Mouse (Mus musculus): Measurements from ENCODE around the gene Olfr574. TPM values are rescaled to one million over a fixed set of nuclear protein-coding genes. Genes with fewer than 3 reads are reported as not detected.

The Olfr574 gene
- total RNA-seq, 2 experiments from 2014 or later, result not detected

GRCm38 (mm10) chr7:102974399-102974798 is 26.1 kb downstream of the Olfr574 start:
- Histone ChIP-seq H3K4me3 (no peak overlapping the region), H3K27ac (no peak overlapping the region)
- TF ChIP-seq CTCF (conservative IDR thresholded peaks at IDR 0.05), result no peak
- no peak for DNase-seq (ENCODE audit: low spot score in 2 of 2)

GRCm38 (mm10) chr7:102975843-102976242 is 27.6 kb downstream of the Olfr574 start, which contains the start of gene Olfr577:
Gene Olfr577, minus strand, starts transcription at chr7:102975943.
- DNase-seq (ENCODE audit: low spot score in 2 of 2), result no peak
- Histone ChIP-seq H3K4me3 (no peak within 1 kb of the TSS), H3K27ac (no peak within 1 kb of the TSS)
- no peak for TF ChIP-seq CTCF (conservative IDR thresholded peaks at IDR 0.05)

GRCm38 (mm10) chr7:102989224-102989623 is 41.0 kb downstream of the Olfr574 start, which contains the start of gene Olfr578:
Gene Olfr578, minus strand, starts transcription at chr7:102989324.
- Histone ChIP-seq H3K27ac (no peak within 1 kb of the TSS), H3K4me3 (no peak within 1 kb of the TSS)
- DNase-seq (ENCODE audit: low spot score in 2 of 2), result no peak
- no peak for TF ChIP-seq CTCF (conservative IDR thresholded peaks at IDR 0.05)

Other genes starting within 250 kb of the Olfr574 start
- gene Olfr558, start 246.3 kb upstream of the Olfr574 start, total RNA-seq (2021), result under 1 TPM; 0.15 to 0.46 TPM
- gene Olfr33, start 229.4 kb upstream of the Olfr574 start, total RNA-seq (2021), result not detected
- gene Olfr559, start 221.0 kb upstream of the Olfr574 start, total RNA-seq (2021), result not detected
- gene Olfr560, start 189.1 kb upstream of the Olfr574 start, total RNA-seq (2021), result not detected
- gene Olfr78, start 189.0 kb upstream of the Olfr574 start, total RNA-seq (2021), result under 1 TPM; 0.25 to 0.36 TPM
- not detected for gene Olfr561, start 177.2 kb upstream of the Olfr574 start, total RNA-seq (2021)
- gene Olfr564, start 145.0 kb upstream of the Olfr574 start, total RNA-seq (2021), result not detected
- gene Olfr566, start 89.7 kb upstream of the Olfr574 start, total RNA-seq (2021), result not detected
- gene Olfr568, start 71.3 kb upstream of the Olfr574 start, total RNA-seq (2021), result not detected
- gene Olfr569, start 57.6 kb upstream of the Olfr574 start, total RNA-seq (2021), result not detected
- not detected for gene Olfr570, start 53.9 kb upstream of the Olfr574 start, total RNA-seq (2021)
- not detected for gene Olfr571, start 30.9 kb upstream of the Olfr574 start, total RNA-seq (2021)
- gene Olfr572, start 24.1 kb upstream of the Olfr574 start, total RNA-seq (2021), result not detected
- gene Olfr573-ps1, start 5.9 kb upstream of the Olfr574 start, total RNA-seq (2021), result not detected
- gene Olfr575, start 10.3 kb downstream of the Olfr574 start, total RNA-seq (2021), result not detected
- not detected for gene Olfr576, start 14.2 kb downstream of the Olfr574 start, total RNA-seq (2021)
- not detected for gene Olfr577, start 27.5 kb downstream of the Olfr574 start, total RNA-seq (2021)
- not detected for gene Olfr578, start 40.9 kb downstream of the Olfr574 start, total RNA-seq (2021)
- gene Olfr582, start 89.6 kb downstream of the Olfr574 start, total RNA-seq (2021), result not detected
- not detected for gene Olfr583, start 102.8 kb downstream of the Olfr574 start, total RNA-seq (2021)
- not detected for gene Olfr584, start 133.4 kb downstream of the Olfr574 start, total RNA-seq (2021)
- not detected for gene Olfr585, start 149.3 kb downstream of the Olfr574 start, total RNA-seq (2021)
- not detected for gene Olfr586, start 177.2 kb downstream of the Olfr574 start, total RNA-seq (2021)
- gene Olfr588-ps1, start 192.4 kb downstream of the Olfr574 start, total RNA-seq (2021), result not detected
- gene Olfr589, start 207.9 kb downstream of the Olfr574 start, total RNA-seq (2021), result not detected
- not detected for gene Olfr591, start 229.9 kb downstream of the Olfr574 start, total RNA-seq (2021)
- not detected for gene Olfr592, start 236.3 kb downstream of the Olfr574 start, total RNA-seq (2021)

Data from layer of hippocampus, adult 2 months (tissue).